Mouse (Mus musculus) heart, postnatal 0 days (tissue): ENCODE data around the gene Def6.

Experiments used
- CTCF ChIP-seq: IDR thresholded peaks from 2 replicates; pipeline ENCODE4 v1.5.1; 2016; ENCODE audit warnings: antibody characterized with exemption, control low read depth, low read depth
- EP300 ChIP-seq: IDR thresholded peaks from 2 replicates; pipeline ENCODE4 v1.6.1; 2016; ENCODE audit warnings: antibody characterized with exemption, low read depth

- TF ChIP-seq EP300 = no peak
- no peak for TF ChIP-seq CTCF
These were observed 25.6 kb downstream of the Def6 start for GRCm38 (mm10) chr17:28233091-28233731.
